Mouse (Mus musculus): ENCODE results near the gene Swap70. TPM values are rescaled to one million over a fixed set of nuclear protein-coding genes. Genes with fewer than 3 reads are reported as not detected.
A peak's percentile ranks its signal among the peaks of the same experiment; 100 is the strongest.
"Not testable (repeated sequence)": the region's sequence is repeated elsewhere in the genome, so short reads cannot be mapped to it uniquely, and the experiment has no call there.

Gene Swap70
- polyA plus RNA-seq, 1 experiment from 2014 or later = 14.3 TPM

GRCm38 (mm10) chr7:110214882-110215281 lies 6.6 kb upstream of the Swap70 start:
- no peak overlapping the region for H3K9ac ChIP-seq
- H3K27ac ChIP-seq = no peak overlapping the region
- H3K27me3 ChIP-seq = no peaks in the 10 kb centered on the region
- H3K4me2 ChIP-seq = no peak overlapping the region
- no peak for ATAC-seq
- no peaks in the 10 kb centered on the region for H3K36me3 ChIP-seq (ENCODE audit: poor library complexity, severe bottlenecking)
- no peaks in the 10 kb centered on the region for H3K4me1 ChIP-seq
- no peak overlapping the region for H3K4me3 ChIP-seq
- whole genome bisulfite sequencing = 69% methylated on average over 3 of the region's 3 CpGs
- no peaks in the 10 kb centered on the region; the same call in 1 of the 2 replicates for H3K9me3 ChIP-seq (replicated peaks)

DNA sequence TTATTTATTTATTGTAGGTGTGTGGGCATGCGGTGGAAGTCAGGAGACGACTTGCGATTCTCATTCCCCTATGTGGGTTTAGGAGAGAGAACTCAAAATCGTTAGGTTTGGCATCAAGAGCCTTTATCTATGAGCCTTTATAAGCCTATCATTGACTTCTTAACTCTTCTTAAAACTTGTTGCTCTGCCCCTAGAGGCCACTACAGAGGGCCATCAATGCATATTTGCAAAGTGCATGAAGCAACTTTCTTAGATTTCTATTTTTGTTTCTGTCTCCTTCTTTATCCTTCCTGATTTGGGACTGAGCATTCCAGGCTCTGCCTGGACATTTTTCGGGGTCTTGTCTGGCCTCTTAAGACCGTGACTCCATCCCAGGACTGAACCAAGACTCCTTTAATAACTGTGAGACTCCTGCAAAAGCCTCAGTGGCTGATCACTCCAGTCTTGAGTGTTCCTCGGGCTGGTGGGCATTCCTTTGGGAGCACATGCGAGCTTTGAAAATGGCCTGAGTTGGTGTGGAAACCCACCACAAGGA lies 393 bp upstream of the Swap70 start:
- Histone ChIP-seq H3K27ac (no peak overlapping the region), H3K4me3 (peak overlapping the region; percentile 75), H3K36me3 (ENCODE audit: poor library complexity, severe bottlenecking) (no peaks in the 10 kb centered on the region), H3K27me3 (no peaks in the 10 kb centered on the region), H3K9me3 (replicated peaks) (no peaks in the 10 kb centered on the region), H3K4me2 (peak overlapping the region; percentile 94), H3K9ac (peak overlapping the region; percentile 87), H3K4me1 (peaks cover 12% of the 10 kb centered on the region)
- ATAC-seq = no peak; the same call in 1 of the 2 replicates
- WGBS = 25% methylated on average over 8 of the region's 8 CpGs

- Histone ChIP-seq H3K27me3 (no peaks in the 10 kb centered on the region), H3K36me3 (ENCODE audit: poor library complexity, severe bottlenecking) (no peaks in the 10 kb centered on the region), H3K27ac (no peak overlapping the region), H3K9me3 (replicated peaks) (no peaks in the 10 kb centered on the region), H3K4me3 (peak overlapping the region; percentile 75), H3K9ac (peak overlapping the region; percentile 87; the same call in 1 of the 2 replicates), H3K4me2 (peak overlapping the region; percentile 94), H3K4me1 (peaks cover 12% of the 10 kb centered on the region)
- 17% methylated on average over 12 of the region's 12 CpGs for WGBS
- ATAC-seq = no peak
These were observed 1.2 kb downstream of the Swap70 start for GRCm38 (mm10) chr7:110222583-110223182.

GRCm38 (mm10) chr7:110223727-110224510 lies 2.4 kb downstream of the Swap70 start:
- Histone ChIP-seq H3K4me3 (no peak overlapping the region), H3K4me2 (no peak overlapping the region), H3K36me3 (ENCODE audit: poor library complexity, severe bottlenecking) (no peaks in the 10 kb centered on the region), H3K27ac (no peak overlapping the region), H3K4me1 (peaks cover 12% of the 10 kb centered on the region), H3K9me3 (replicated peaks) (no peaks in the 10 kb centered on the region), H3K27me3 (no peaks in the 10 kb centered on the region), H3K9ac (no peak overlapping the region)
- no peak for ATAC-seq
- 88% methylated on average over 2 of the region's 2 CpGs for WGBS

DNA sequence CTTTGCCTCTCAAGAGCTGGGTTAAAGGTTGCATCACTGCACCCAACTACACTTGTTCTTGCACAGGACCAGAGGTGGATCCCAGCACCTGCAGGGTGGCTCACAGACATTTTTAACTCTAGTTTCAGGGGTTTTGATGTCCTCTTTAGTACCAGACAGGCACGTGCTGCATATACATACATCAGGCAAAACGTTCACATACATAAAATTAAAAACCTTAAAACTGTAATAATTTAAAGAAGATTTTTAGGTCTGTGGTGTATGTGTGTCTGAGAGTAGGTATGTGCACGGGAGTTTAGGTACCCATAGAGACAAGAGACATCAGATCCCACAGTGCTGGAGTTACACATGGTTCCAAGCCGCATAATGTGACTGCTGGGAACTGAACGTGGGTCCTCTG lies 5.0 kb downstream of the Swap70 start:
- H3K36me3 ChIP-seq (ENCODE audit: poor library complexity, severe bottlenecking) = no peaks in the 10 kb centered on the region
- no peak overlapping the region for H3K4me3 ChIP-seq
- no peak for ATAC-seq
- no peak overlapping the region for H3K4me2 ChIP-seq
- peaks cover 6% of the 10 kb centered on the region; the same call in 1 of the 2 replicates for H3K4me1 ChIP-seq
- 91% methylated on average over 5 of the region's 5 CpGs for WGBS
- no peaks in the 10 kb centered on the region for H3K9me3 ChIP-seq (replicated peaks)
- H3K9ac ChIP-seq = no peak overlapping the region
- H3K27ac ChIP-seq = no peak overlapping the region
- H3K27me3 ChIP-seq = no peaks in the 10 kb centered on the region

DNA sequence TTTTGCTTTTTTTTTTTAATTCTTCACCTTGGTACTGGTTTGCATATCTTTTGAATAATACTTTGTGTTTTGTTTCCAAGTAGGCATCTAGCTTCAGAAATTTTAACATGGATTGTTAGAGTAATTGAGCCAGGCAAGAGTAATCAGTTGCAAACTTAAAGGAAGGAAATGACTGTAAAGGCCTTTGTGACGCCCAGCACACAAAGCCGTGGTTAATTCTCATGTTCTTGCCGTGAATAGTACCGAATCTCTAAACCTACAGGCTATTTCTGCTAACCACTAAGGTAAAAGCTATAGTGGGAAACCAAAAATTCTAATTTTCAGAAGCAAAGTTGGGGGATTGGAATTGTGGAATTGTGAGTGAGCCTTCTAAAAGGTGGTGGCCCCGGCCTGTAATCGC lies 8.5 kb downstream of the Swap70 start:
- Histone ChIP-seq H3K27me3 (no peaks in the 10 kb centered on the region), H3K36me3 (ENCODE audit: poor library complexity, severe bottlenecking) (no peaks in the 10 kb centered on the region), H3K4me3 (no peak overlapping the region), H3K4me1 (no peaks in the 10 kb centered on the region), H3K9me3 (replicated peaks) (no peaks in the 10 kb centered on the region), H3K27ac (no peak overlapping the region), H3K4me2 (no peak overlapping the region), H3K9ac (no peak overlapping the region)
- ATAC-seq = no peak
- 79% methylated on average over 6 of the region's 6 CpGs for WGBS

GRCm38 (mm10) chr7:110231127-110231526 lies 9.6 kb downstream of the Swap70 start:
- WGBS = 97% methylated on average over 10 of the region's 10 CpGs
- not testable (repeated sequence) for H3K9me3 ChIP-seq (replicated peaks); H3K27ac ChIP-seq; H3K4me1 ChIP-seq; H3K4me3 ChIP-seq; H3K36me3 ChIP-seq (ENCODE audit: poor library complexity, severe bottlenecking); H3K4me2 ChIP-seq; ATAC-seq; H3K27me3 ChIP-seq; H3K9ac ChIP-seq

DNA sequence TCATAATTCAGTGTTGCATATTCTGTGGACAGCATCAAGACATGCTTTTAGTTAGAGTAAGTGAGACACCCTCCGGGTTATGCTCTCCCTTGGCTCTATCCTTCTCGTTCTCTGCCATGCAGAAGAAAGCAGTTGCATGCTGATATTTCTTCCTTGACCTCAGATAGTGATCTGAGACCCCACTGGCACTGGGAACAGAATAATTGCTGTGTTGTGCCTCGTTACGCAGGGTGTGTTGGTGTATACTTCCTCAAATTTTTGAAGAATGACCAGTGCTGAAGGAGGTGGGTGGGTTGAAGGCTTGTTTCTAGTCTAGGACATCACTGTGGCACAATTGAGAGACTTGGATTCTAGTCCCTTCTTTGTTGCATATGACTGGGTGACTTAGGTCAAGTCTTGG lies 14.6 kb downstream of the Swap70 start:
- H3K9me3 ChIP-seq (replicated peaks) = no peaks in the 10 kb centered on the region
- WGBS = 85% methylated on average over 4 of the region's 4 CpGs
- H3K4me2 ChIP-seq = no peak overlapping the region
- no peak overlapping the region for H3K9ac ChIP-seq
- H3K4me3 ChIP-seq = no peak overlapping the region
- no peaks in the 10 kb centered on the region for H3K36me3 ChIP-seq (ENCODE audit: poor library complexity, severe bottlenecking)
- no peak for ATAC-seq
- H3K27ac ChIP-seq = no peak overlapping the region
- H3K4me1 ChIP-seq = peaks cover 16% of the 10 kb centered on the region
- no peaks in the 10 kb centered on the region for H3K27me3 ChIP-seq

- no peaks in the 10 kb centered on the region for H3K36me3 ChIP-seq (ENCODE audit: poor library complexity, severe bottlenecking)
- peak overlapping the region; percentile 14; the same call in 1 of the 2 replicates for H3K4me2 ChIP-seq
- ATAC-seq = no peak
- WGBS = 15% methylated on average over 3 of the region's 3 CpGs
- no peaks in the 10 kb centered on the region for H3K9me3 ChIP-seq (replicated peaks)
- peak overlapping the region; percentile 61 for H3K27ac ChIP-seq
- no peaks in the 10 kb centered on the region for H3K27me3 ChIP-seq
- no peak overlapping the region for H3K4me3 ChIP-seq
- peaks cover 16% of the 10 kb centered on the region for H3K4me1 ChIP-seq
- no peak overlapping the region for H3K9ac ChIP-seq
These were observed 15.9 kb downstream of the Swap70 start for GRCm38 (mm10) chr7:110237451-110237836.

DNA sequence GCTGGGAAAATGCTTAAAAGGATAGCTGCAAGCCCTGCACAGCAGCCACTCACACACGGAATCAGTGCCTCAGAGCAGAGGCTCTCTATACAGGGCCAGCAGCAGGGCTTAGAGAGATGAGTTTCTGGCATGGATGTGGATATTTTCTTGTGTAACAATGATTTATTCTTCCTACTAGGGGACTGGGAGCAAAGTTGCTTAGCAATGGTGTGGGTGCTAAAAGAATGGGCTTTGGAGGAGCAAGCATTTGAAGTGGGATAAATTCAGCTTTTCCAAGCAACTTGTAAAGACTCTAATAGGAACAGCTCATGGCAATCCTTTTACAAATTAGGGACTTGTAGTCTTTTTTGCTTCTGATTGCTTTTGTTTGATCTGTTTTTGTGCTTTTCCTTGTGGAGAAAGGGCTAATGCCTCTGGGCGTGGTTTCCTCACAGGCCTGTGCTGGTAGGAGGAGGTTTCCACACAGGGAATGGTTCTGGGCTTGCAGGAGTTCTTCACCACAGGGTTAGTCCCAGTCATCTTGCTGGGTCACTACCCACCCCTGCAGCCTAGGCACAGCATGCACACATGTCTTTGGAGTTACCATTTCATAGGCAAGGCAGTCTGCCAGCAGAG lies 16.4 kb downstream of the Swap70 start:
- Histone ChIP-seq H3K9me3 (replicated peaks) (no peaks in the 10 kb centered on the region), H3K27me3 (no peaks in the 10 kb centered on the region), H3K4me3 (no peak overlapping the region), H3K4me2 (peak overlapping the region; percentile 14; the same call in 1 of the 2 replicates), H3K9ac (no peak overlapping the region; the same call in 1 of the 2 replicates), H3K36me3 (ENCODE audit: poor library complexity, severe bottlenecking) (no peaks in the 10 kb centered on the region), H3K27ac (peak overlapping the region; percentile 61), H3K4me1 (peaks cover 16% of the 10 kb centered on the region)
- WGBS = 15% methylated on average over 2 of the region's 2 CpGs
- ATAC-seq = peak; percentile 61; the same call in 1 of the 2 replicates

DNA sequence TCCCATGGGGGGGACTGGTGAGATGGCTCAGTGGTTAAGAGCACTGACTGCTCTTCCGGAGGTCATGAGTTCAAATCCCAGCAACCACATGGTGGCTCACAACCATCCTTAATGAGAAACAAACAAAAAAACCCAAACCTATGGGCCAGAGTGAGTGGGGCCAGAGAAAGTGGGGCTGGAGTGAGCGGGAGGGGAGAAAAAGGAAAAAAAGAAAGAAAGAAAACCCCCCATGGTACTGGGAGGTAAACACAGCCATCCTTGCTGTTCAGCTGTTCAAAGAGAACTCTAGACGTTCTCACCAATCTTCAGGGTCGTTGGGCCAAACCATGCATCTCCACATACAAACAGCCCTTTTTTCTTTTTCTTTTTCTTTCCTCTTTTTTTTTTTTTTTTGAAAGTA lies 18.1 kb downstream of the Swap70 start:
- WGBS = 82% methylated on average over 4 of the region's 4 CpGs
- no peak overlapping the region for H3K9ac ChIP-seq
- no peak overlapping the region for H3K4me2 ChIP-seq
- no peaks in the 10 kb centered on the region for H3K27me3 ChIP-seq
- H3K4me3 ChIP-seq = no peak overlapping the region
- no peak for ATAC-seq
- no peaks in the 10 kb centered on the region for H3K36me3 ChIP-seq (ENCODE audit: poor library complexity, severe bottlenecking)
- peaks cover 16% of the 10 kb centered on the region for H3K4me1 ChIP-seq
- no peak overlapping the region for H3K27ac ChIP-seq
- no peaks in the 10 kb centered on the region for H3K9me3 ChIP-seq (replicated peaks)

Data from forebrain, embryonic 13.5 days (tissue).